Mouse (Mus musculus) neural tube, embryonic 14.5 days (tissue): Measurements from ENCODE around the gene Aldh4a1. TPM values are rescaled to one million over a fixed set of nuclear protein-coding genes. Genes with fewer than 3 reads are reported as not detected.

Experiments
- ATAC-seq: fragments of 200-750 bp; cut with Nextera tagmentation; 2 replicates; pipeline ENCODE4 v1.8.0; 2017; ENCODE audit warnings: low read depth, mild to moderate bottlenecking, moderate TSS enrichment, moderate library complexity
- H3K27ac ChIP-seq: fragments of 300-500 bp; sonication (generic); 2 replicates; pipeline ENCODE4 v1.5.1; 2014; ENCODE audit warnings: low read depth, mild to moderate bottlenecking, control low read depth, low read length, moderate library complexity, mixed read lengths
- H3K27me3 ChIP-seq: fragments of 300-500 bp; sonication (generic); 2 replicates; pipeline ENCODE4 v1.6.1; 2014; ENCODE audit warnings: low read length; ENCODE audit not compliant: control insufficient read depth, insufficient read depth
- H3K36me3 ChIP-seq: fragments of 300-500 bp; sonication (generic); 2 replicates; pipeline ENCODE4 v1.6.1; 2014; ENCODE audit warnings: low read length, mixed read lengths; ENCODE audit not compliant: control insufficient read depth, insufficient read depth
- H3K4me1 ChIP-seq: fragments of 300-500 bp; sonication (generic); 2 replicates; pipeline ENCODE4 v1.6.1; 2014; ENCODE audit warnings: low read length; ENCODE audit not compliant: control insufficient read depth, insufficient read depth
- H3K4me2 ChIP-seq: fragments of 300-500 bp; sonication (generic); 2 replicates; pipeline ENCODE4 v1.6.1; 2014; ENCODE audit warnings: mild to moderate bottlenecking, low read depth, low read length, control low read depth
- H3K4me3 ChIP-seq: fragments of 300-500 bp; sonication (generic); 2 replicates; pipeline ENCODE4 v1.5.1; 2014; ENCODE audit warnings: low read depth, low read length, control low read depth, mixed read lengths
- H3K9ac ChIP-seq: fragments of 300-500 bp; sonication (generic); replicated peaks from 2 replicates; pipeline ENCODE4 v1.6.1; 2014; ENCODE audit warnings: low read depth, mild to moderate bottlenecking, control low read depth, low read length, mixed read lengths
- H3K9me3 ChIP-seq: fragments of 300-500 bp; sonication (generic); 2 replicates; pipeline ENCODE4 v1.6.1; 2016; ENCODE audit warnings: low read length; ENCODE audit not compliant: control insufficient read depth
- WGBS: fragments of 180-500 bp; shearing (Covaris S2); extraction: QIAGEN DNeasy Blood & Tissue Kit; methylation state at CpG from one replicate; pipeline ENCODE4 v1.1.7; 2014; 5-methylcytosine and 5-hydroxymethylcytosine counted together
- polyA plus RNA-seq: library from polyadenylated mRNA; unstranded; fragments of >200 nt; fragmentation: Nextera tagmentation; extraction: Ambion mirVana; gene quantifications from 2 replicates; pipeline ENCODE4 v1.2.1, GENCODE M21; 2014

Gene Aldh4a1
- polyA plus RNA-seq, 1 experiment from 2014 or later: 13.5 TPM

- Histone ChIP-seq H3K27me3 (no peaks in the 10 kb centered on the region), H3K4me3 (no peak overlapping the region), H3K9ac (no peak overlapping the region), H3K36me3 (peaks cover 33% of the 10 kb centered on the region), H3K4me1 (no peaks in the 10 kb centered on the region), H3K27ac (peak overlapping the region; percentile 55; the same call in 1 of the 2 replicates), H3K4me2 (no peak overlapping the region), H3K9me3 (no peaks in the 10 kb centered on the region)
- 0 out of 2 replicates have a peak, but pooled peaks have one; percentile 13 for ATAC-seq
- WGBS: 57% methylated on average over 6 of the region's 6 CpGs
Observed at GRCm38 (mm10) chr4:139610954-139611353, 11.7 kb upstream of the Aldh4a1 start.

DNA sequence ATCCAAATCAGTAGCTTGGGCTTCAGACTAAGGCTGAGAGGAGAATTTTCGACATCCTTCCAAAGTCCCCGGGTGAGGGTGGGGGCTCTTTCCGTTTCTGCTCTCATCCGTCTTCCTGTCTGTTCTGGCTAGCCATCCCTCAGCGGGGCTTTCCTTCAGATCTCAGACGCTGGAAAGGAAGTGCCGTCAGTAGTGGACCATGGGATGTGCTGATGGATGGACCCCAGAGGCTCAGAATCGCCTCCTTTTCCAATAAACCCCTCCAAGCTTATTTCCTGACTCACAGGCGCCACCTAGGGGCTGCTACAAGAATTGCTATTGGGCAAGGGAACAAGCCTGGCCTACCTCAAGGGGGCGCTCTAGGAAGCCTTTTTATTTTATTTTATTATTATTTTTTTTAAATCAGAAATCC is 11.1 kb upstream of the Aldh4a1 start:
- H3K4me2 ChIP-seq: peak overlapping the region; percentile 38; the same call in 1 of the 2 replicates
- 0 out of 2 replicates have a peak overlapping the region, but pooled peaks have one; percentile 32 for H3K9ac ChIP-seq
- ATAC-seq: peak; percentile 72; the same call in 1 of the 2 replicates
- WGBS: 6% methylated on average over 10 of the region's 10 CpGs
- peak overlapping the region; percentile 55 for H3K27ac ChIP-seq
- H3K27me3 ChIP-seq: no peaks in the 10 kb centered on the region
- peaks cover 33% of the 10 kb centered on the region for H3K36me3 ChIP-seq
- no peaks in the 10 kb centered on the region for H3K9me3 ChIP-seq
- H3K4me1 ChIP-seq: no peaks in the 10 kb centered on the region
- H3K4me3 ChIP-seq: no peak overlapping the region

- WGBS: 88% methylated on average over 21 of the region's 21 CpGs
- Histone ChIP-seq H3K36me3 (peaks cover 25% of the 10 kb centered on the region), H3K4me1 (no peaks in the 10 kb centered on the region), H3K4me3 (no peak overlapping the region), H3K27me3 (no peaks in the 10 kb centered on the region), H3K9ac (no peak overlapping the region), H3K27ac (no peak overlapping the region), H3K4me2 (no peak overlapping the region), H3K9me3 (no peaks in the 10 kb centered on the region)
- ATAC-seq: no peak
Observed at GRCm38 (mm10) chr4:139614524-139615260, 8.0 kb upstream of the Aldh4a1 start.

- Histone ChIP-seq H3K4me3 (no peak overlapping the region), H3K27me3 (no peaks in the 10 kb centered on the region), H3K27ac (no peak overlapping the region), H3K36me3 (peaks cover 25% of the 10 kb centered on the region), H3K4me1 (no peaks in the 10 kb centered on the region), H3K4me2 (peak overlapping the region; percentile 14; the same call in 1 of the 2 replicates), H3K9ac (no peak overlapping the region), H3K9me3 (no peaks in the 10 kb centered on the region)
- WGBS: 25% methylated on average over 23 of the region's 24 CpGs
- ATAC-seq: no peak
Observed at GRCm38 (mm10) chr4:139616276-139617000, 6.2 kb upstream of the Aldh4a1 start.

DNA sequence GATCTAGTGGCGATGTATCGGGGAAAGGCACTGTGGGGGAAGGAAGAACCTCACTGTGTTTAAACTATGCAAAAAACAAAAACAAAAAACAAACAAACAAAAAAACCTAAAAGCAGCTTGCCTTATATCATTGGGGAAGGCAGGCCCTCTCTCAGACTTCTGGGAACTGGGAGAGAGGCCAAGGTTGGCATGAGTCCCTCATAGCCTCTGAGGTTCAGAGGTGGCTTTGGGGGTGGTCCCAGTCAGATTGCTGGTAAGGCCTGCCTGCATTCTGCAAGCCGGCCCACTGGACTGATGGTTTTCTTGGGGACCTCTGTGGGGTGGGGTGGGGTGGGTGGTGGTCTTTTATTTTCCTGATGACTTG is 5.7 kb upstream of the Aldh4a1 start:
- Histone ChIP-seq H3K9me3 (no peaks in the 10 kb centered on the region), H3K4me2 (no peak overlapping the region), H3K9ac (no peak overlapping the region), H3K36me3 (peaks cover 25% of the 10 kb centered on the region), H3K4me3 (no peak overlapping the region), H3K27ac (no peak overlapping the region), H3K4me1 (0 out of 2 replicates have a peak, but pooled peaks cover 2% of the 10 kb centered on the region), H3K27me3 (no peaks in the 10 kb centered on the region)
- WGBS: 69% methylated on average over 3 of the region's 3 CpGs
- ATAC-seq: no peak

- H3K4me3 ChIP-seq: no peak overlapping the region
- no peak overlapping the region for H3K9ac ChIP-seq
- no peak overlapping the region for H3K27ac ChIP-seq
- no peak overlapping the region for H3K4me2 ChIP-seq
- no peak for ATAC-seq
- no peaks in the 10 kb centered on the region for H3K27me3 ChIP-seq
- H3K36me3 ChIP-seq: peaks cover 7% of the 10 kb centered on the region; the same call in 1 of the 2 replicates
- H3K9me3 ChIP-seq: no peaks in the 10 kb centered on the region
- peaks cover 12% of the 10 kb centered on the region for H3K4me1 ChIP-seq
- WGBS: 81% methylated on average over 6 of the region's 6 CpGs
Observed at GRCm38 (mm10) chr4:139619765-139620164, 2.9 kb upstream of the Aldh4a1 start.

DNA sequence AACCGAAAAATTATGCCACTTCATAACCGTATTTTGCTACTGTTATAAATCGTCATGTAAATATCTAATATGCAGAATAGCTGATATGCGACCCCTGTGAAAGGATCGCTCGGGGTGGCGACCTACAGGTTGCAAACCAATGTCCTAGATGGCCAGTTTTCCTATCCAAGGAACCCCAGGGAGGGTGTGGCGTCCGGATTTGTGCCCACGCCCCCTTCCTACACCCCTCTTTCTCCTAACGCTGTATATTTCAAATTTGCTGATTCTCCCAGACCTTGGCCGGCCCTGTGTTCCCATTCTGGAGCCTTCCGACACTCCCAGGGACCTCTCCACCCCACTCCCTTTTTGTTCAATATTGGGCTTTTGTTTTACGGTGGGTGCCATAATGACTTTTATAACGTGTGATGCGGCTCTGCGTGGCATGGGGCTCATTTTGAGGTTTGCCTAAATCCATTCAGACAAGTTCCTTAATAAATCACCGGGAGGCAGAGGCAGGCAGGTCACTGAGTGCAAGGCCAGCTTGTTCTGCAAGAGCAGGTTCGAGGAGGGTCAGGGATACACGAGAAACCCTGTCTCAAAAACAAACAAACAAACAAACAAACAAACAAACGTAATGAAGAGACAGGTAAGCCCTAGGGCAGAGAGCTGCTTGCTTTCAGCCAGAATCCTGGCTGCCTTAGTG is 909 bp downstream of the Aldh4a1 start:
- Histone ChIP-seq H3K36me3 (no peaks in the 10 kb centered on the region), H3K27me3 (no peaks in the 10 kb centered on the region), H3K9ac (peak overlapping the region; percentile 54), H3K4me2 (peak overlapping the region; percentile 94), H3K4me3 (peak overlapping the region; percentile 57), H3K4me1 (peaks cover 12% of the 10 kb centered on the region), H3K27ac (no peak overlapping the region), H3K9me3 (no peaks in the 10 kb centered on the region)
- ATAC-seq: no peak
- WGBS: 14% methylated on average over 21 of the region's 21 CpGs

DNA sequence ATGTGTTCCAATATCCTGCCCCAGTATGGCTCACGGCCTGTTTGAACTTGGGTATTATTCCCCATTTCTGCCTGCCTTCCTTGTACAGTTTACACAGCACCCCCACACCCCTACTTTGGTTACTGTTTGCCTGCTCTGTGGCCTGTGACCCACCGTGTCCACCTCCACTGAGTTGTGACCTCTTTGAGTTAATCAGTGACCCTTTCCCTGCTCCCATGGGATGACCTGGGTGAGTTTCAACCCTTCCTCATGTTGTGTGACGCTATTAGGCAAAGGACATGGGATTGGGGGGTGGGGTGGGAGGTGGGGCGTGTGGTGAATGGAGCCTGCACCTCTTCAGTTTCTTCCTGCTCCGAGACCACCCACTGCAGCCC is 1.4 kb downstream of the Aldh4a1 start:
- no peaks in the 10 kb centered on the region for H3K9me3 ChIP-seq
- peaks cover 12% of the 10 kb centered on the region for H3K4me1 ChIP-seq
- 51% methylated on average over 5 of the region's 5 CpGs for WGBS
- ATAC-seq: no peak
- peak overlapping the region; percentile 57 for H3K4me3 ChIP-seq
- no peak overlapping the region for H3K27ac ChIP-seq
- no peaks in the 10 kb centered on the region for H3K36me3 ChIP-seq
- peak overlapping the region; percentile 54; the same call in 1 of the 2 replicates for H3K9ac ChIP-seq
- peak overlapping the region; percentile 94 for H3K4me2 ChIP-seq
- H3K27me3 ChIP-seq: no peaks in the 10 kb centered on the region
